Mouse (Mus musculus) midbrain, embryonic 12.5 days (tissue): Measurements from ENCODE around the gene Ube2d3. TPM values are rescaled to one million over a fixed set of nuclear protein-coding genes. Genes with fewer than 3 reads are reported as not detected.
"Not testable (repeated sequence)": the region's sequence is repeated elsewhere in the genome, so short reads cannot be mapped to it uniquely, and the experiment has no call there.

Experiments used
- ATAC-seq: fragments of 200-750 bp; cut with Nextera tagmentation; 2 replicates; pipeline ENCODE4 v1.8.0; 2017; ENCODE audit warnings: low read depth, moderate TSS enrichment, moderate library complexity; ENCODE audit not compliant: low FRiP score
- H3K27ac ChIP-seq: fragments of 300-500 bp; sonication (generic); replicated peaks from 2 replicates; pipeline ENCODE4 v1.5.1; 2016; ENCODE audit warnings: mild to moderate bottlenecking
- H3K27me3 ChIP-seq: fragments of 300-500 bp; sonication (generic); 2 replicates; pipeline ENCODE4 v1.6.1; 2016; ENCODE audit warnings: mild to moderate bottlenecking
- H3K36me3 ChIP-seq: fragments of 300-500 bp; sonication (generic); 2 replicates; pipeline ENCODE4 v1.6.1; 2016
- H3K4me1 ChIP-seq: fragments of 300-500 bp; sonication (generic); 2 replicates; pipeline ENCODE4 v1.6.1; 2016
- H3K4me2 ChIP-seq: fragments of 300-500 bp; sonication (generic); replicated peaks from 2 replicates; pipeline ENCODE4 v1.6.1; 2016; ENCODE audit warnings: mild to moderate bottlenecking, moderate library complexity
- H3K4me3 ChIP-seq: fragments of 300-500 bp; sonication (generic); 2 replicates; pipeline ENCODE4 v1.5.1; 2016; ENCODE audit warnings: mild to moderate bottlenecking
- H3K9ac ChIP-seq: fragments of 300-500 bp; sonication (generic); replicated peaks from 2 replicates; pipeline ENCODE4 v1.6.1; 2016; ENCODE audit warnings: mild to moderate bottlenecking, moderate library complexity
- H3K9me3 ChIP-seq: fragments of 300-500 bp; sonication (generic); 2 replicates; pipeline ENCODE4 v1.6.1; 2016; ENCODE audit warnings: mild to moderate bottlenecking
- WGBS: fragments of 180-500 bp; shearing (Covaris S2); methylation state at CpG from one replicate; pipeline ENCODE4 v1.1.7; 2016; 5-methylcytosine and 5-hydroxymethylcytosine counted together
- polyA plus RNA-seq: library from polyadenylated mRNA; unstranded; fragments of >200 nt; fragmentation: Nextera tagmentation; extraction: Ambion mirVana; gene quantifications from 2 replicates; pipeline ENCODE4 v1.2.1, GENCODE M21; 2016

The Ube2d3 gene
- polyA plus RNA-seq, 1 experiment from 2014 or later = 504 TPM

DNA sequence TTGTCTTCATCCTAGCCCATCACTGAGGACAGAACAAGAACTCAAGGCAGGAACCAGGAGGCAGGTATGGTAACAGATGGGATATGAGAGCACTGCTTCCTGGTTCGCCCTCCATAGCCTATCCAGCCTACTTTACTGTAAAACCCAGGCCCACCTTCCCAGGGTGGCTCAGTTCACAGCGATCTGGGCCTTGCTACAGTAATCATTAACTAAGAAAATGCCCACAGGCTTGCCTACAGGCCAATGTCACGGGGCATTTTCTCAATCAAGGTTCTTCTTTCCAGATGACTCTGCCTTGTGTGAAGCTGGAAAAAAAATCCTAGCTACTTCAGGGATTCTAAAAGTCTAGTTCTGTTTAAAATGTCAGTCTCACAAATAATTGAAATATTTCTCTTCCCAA, 43.7 kb downstream of the Ube2d3 start:
- ATAC-seq = no peak
- Histone ChIP-seq H3K36me3 (no peaks in the 10 kb centered on the region), H3K9ac (no peak overlapping the region), H3K27me3 (peaks cover 5% of the 10 kb centered on the region; the same call in 1 of the 2 replicates), H3K4me2 (no peak overlapping the region), H3K9me3 (no peaks in the 10 kb centered on the region), H3K27ac (no peak overlapping the region), H3K4me1 (peaks cover 8% of the 10 kb centered on the region; the same call in 1 of the 2 replicates), H3K4me3 (no peak overlapping the region)
- 86% methylated on average over 3 of the region's 3 CpGs for WGBS

DNA sequence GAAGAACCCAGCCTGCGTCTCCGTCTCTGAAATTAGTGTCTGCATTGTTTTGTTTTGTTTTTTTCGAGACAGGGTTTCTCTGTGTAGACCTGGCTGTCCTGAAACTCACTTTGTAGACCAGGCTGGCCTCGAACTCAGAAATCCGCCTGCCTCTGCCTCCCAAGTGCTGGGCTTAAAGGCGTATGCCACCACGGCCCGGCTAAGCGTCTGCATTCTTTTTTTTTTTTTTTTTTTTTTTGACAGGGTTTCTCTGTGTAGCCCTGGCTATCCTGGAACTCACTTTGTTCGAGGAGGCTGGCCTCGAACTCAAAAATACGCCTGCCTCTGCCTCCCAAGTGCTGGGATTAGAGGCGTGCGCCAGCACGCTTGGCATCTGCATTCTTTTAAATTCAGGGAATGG, 46.7 kb downstream of the Ube2d3 start:
- peak overlapping the region; percentile 97 for H3K4me2 ChIP-seq
- not testable (repeated sequence) for H3K9ac ChIP-seq, H3K4me1 ChIP-seq, H3K27me3 ChIP-seq, H3K9me3 ChIP-seq, H3K27ac ChIP-seq, ATAC-seq, H3K36me3 ChIP-seq
- H3K4me3 ChIP-seq = peak overlapping the region; percentile 57; the same call in 1 of the 2 replicates
- 91% methylated on average over 15 of the region's 15 CpGs for WGBS

DNA sequence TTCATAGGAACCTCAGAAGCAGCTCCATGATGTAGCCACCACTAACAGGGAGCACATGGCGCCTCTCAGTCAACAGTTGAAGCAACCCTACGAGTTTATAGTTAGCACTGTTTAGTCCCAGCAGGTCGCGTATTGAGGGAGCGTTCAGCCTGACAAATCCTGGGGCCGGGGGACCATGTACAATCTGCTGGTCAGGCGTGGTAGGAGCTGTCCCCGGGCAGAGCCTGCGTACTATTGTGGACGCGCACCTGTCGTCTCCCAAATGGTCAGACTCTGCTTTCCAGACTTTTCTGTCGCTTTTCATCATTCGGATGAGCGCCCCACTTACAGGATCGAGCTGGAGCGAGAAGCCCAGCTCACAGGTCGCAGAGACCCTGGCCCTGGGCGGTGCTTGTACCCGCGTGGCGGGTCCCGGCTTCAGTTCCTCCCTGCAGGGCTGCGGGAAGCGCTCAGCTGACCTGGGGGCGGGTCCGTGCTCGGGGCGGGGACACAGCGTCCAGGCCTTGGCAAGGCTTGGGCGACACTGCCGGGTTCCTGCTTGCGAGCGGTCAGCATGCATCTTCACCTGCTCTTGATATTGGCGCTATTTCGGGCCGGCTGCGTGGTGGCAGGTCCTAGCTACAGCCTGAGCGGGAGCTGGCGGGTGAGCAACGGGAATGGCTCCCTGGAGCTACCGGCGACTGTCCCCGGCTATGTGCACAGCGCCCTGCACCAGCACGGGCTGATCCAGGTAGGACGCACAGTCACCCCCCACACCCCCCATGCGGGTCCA, 47.4 kb downstream of the Ube2d3 start, which contains the start of gene Manba:
TSS of gene Manba (plus strand) at position 484 of the 772 bp plus-strand sequence.
- ATAC-seq = peak; percentile 95
- Histone ChIP-seq H3K36me3 (no peaks in the 10 kb centered on the region), H3K4me3 (peak within 1 kb of the TSS; percentile 57), H3K4me1 (peaks cover 8% of the 10 kb centered on the region; the same call in 1 of the 2 replicates), H3K9me3 (no peaks in the 10 kb centered on the region), H3K27ac (no peak within 1 kb of the TSS), H3K27me3 (peaks cover 5% of the 10 kb centered on the region; the same call in 1 of the 2 replicates), H3K4me2 (peak within 1 kb of the TSS; percentile 97), H3K9ac (peak within 1 kb of the TSS; percentile 64)
- WGBS = 2% methylated on average over 46 of the region's 48 CpGs

DNA sequence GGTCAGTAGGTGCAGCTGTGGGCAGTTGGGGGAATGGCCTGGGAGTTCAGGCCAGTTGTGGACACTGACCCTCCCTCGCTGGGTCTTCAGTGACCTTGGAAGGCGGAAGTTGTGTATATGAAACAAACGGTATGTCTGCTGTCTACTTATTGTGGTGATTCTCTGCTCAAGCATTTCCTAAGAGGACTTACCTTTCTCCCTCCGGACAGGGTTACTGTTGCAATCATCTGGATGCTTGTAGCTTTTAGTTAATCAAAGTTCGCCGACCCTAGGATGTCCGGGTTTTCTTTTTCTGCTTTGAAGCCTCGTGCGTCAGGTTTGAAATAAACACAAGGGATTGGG, 47.9 kb downstream of the Ube2d3 start:
- Histone ChIP-seq H3K36me3 (no peaks in the 10 kb centered on the region), H3K9ac (peak overlapping the region; percentile 64), H3K4me2 (peak overlapping the region; percentile 97), H3K27ac (no peak overlapping the region), H3K9me3 (no peaks in the 10 kb centered on the region), H3K4me1 (peaks cover 8% of the 10 kb centered on the region; the same call in 1 of the 2 replicates), H3K27me3 (peaks cover 5% of the 10 kb centered on the region; the same call in 1 of the 2 replicates), H3K4me3 (peak overlapping the region; percentile 57)
- ATAC-seq = no peak
- 18% methylated on average over 9 of the region's 9 CpGs for WGBS

DNA sequence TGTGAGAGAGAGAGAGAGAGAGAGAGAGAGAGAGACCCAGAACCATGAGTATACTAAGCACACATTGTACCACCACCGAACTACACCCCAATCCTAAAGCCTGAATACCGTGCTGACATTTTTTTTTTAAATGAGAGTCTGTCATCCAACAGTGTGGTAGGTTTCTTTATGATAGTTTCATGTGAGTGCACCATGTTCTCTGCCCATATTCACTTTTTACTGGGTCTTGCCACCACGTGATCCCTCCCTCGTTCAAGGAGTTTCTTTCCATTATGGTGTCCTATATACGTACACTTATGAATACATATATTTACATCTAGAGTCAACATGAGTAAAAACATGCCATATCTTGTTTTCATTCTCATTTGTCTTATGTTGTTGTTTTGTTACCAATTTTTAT, 48.4 kb downstream of the Ube2d3 start:
- peak overlapping the region; percentile 97 for H3K4me2 ChIP-seq
- ATAC-seq = no peak
- H3K4me1 ChIP-seq = peaks cover 8% of the 10 kb centered on the region; the same call in 1 of the 2 replicates
- no peaks in the 10 kb centered on the region for H3K9me3 ChIP-seq
- H3K27ac ChIP-seq = no peak overlapping the region
- no peaks in the 10 kb centered on the region for H3K36me3 ChIP-seq
- H3K9ac ChIP-seq = no peak overlapping the region; the same call in 1 of the 2 replicates
- peaks cover 5% of the 10 kb centered on the region; the same call in 1 of the 2 replicates for H3K27me3 ChIP-seq
- H3K4me3 ChIP-seq = peak overlapping the region; percentile 57; the same call in 1 of the 2 replicates
- 81% methylated on average over 5 of the region's 5 CpGs for WGBS

DNA sequence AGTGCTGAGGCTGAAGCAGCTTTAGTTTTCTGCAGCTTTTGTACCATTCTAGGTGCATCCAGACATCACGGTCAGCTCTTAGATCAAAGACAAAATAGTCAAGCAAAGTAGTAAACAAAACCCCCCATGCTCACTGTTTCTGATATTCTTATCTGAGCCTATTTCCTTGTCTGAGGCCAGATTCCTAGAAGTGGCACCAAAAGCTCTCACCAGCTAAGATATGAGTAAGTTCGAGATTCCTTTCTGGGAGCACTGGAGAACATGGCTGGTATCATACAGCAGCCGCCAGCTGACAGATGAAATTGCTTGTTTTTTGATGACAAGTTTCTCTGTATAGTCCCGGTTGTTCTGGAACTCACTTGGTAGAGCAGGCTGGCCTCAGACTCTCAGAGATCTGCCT, 49.9 kb downstream of the Ube2d3 start:
- H3K36me3 ChIP-seq = no peaks in the 10 kb centered on the region
- H3K27ac ChIP-seq = no peak overlapping the region
- no peaks in the 10 kb centered on the region for H3K9me3 ChIP-seq
- no peak overlapping the region for H3K9ac ChIP-seq
- H3K4me2 ChIP-seq = no peak overlapping the region
- ATAC-seq = no peak
- no peak overlapping the region for H3K4me3 ChIP-seq
- peaks cover 8% of the 10 kb centered on the region; the same call in 1 of the 2 replicates for H3K4me1 ChIP-seq
- 88% methylated on average over 4 of the region's 4 CpGs for WGBS
- peaks cover 5% of the 10 kb centered on the region; the same call in 1 of the 2 replicates for H3K27me3 ChIP-seq

DNA sequence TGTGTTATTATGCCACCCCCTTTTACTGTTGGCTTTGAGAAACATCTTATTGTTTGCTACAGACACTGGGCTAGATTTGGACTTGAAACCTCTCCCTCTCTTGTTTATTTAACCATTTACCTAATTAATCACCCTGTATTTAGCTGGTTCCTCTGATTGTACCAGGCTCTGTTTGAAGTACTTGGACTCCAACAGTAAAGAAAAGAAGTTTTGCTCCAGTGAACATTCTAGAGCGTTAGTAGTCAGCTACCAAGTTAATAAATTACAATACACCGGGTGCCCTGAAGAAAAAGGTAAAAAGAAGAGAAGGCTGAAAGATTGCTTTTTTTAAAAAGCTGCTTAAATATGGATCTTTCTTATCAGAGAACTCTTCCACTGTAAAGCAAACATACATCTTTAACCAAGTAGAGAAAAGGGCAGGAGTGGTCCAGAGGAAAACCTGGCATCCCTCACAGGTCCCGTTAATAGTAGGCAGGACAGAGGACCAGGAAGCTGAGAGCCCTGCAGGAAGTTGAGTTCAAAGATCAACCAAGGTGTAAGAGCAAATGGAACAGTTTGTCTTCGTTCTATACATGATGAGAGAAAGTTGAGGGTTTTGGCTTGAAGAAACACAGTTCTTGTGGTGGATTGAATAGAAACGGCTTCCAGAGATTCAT, 52.0 kb downstream of the Ube2d3 start:
- 86% methylated on average over 5 of the region's 5 CpGs for WGBS
- H3K27me3 ChIP-seq = no peaks in the 10 kb centered on the region; the same call in 1 of the 2 replicates
- H3K4me3 ChIP-seq = no peak overlapping the region
- no peak for ATAC-seq
- no peaks in the 10 kb centered on the region for H3K36me3 ChIP-seq
- H3K4me2 ChIP-seq = no peak overlapping the region
- no peak overlapping the region for H3K9ac ChIP-seq
- no peaks in the 10 kb centered on the region for H3K9me3 ChIP-seq
- H3K27ac ChIP-seq = no peak overlapping the region
- peaks cover 7% of the 10 kb centered on the region; the same call in 1 of the 2 replicates for H3K4me1 ChIP-seq

DNA sequence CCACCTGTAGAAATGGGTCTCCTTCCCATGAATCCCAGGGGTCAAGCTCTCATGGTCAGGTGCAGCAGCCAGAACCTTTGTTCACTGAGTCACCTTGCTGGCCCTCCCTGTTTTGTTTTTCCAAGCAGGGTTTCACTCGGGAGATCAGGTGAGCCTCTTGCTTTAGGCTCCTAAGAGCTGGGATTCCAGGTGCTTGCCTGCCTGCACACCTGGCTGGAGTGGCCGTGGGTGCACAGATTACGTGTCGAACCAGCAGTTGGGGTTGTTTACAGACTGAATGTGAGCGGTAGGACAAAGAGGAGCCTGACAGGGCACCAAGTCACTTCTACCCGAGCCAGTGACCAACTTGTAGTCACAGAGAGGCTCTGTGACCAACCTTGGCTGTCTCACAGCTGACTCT, 53.2 kb downstream of the Ube2d3 start:
- H3K9ac ChIP-seq = no peak overlapping the region
- no peak overlapping the region for H3K4me2 ChIP-seq
- no peak overlapping the region for H3K27ac ChIP-seq
- no peaks in the 10 kb centered on the region for H3K36me3 ChIP-seq
- no peak for ATAC-seq
- whole genome bisulfite sequencing = 87% methylated on average over 6 of the region's 6 CpGs
- no peaks in the 10 kb centered on the region for H3K27me3 ChIP-seq
- H3K4me3 ChIP-seq = no peak overlapping the region
- no peaks in the 10 kb centered on the region for H3K4me1 ChIP-seq
- no peaks in the 10 kb centered on the region for H3K9me3 ChIP-seq

DNA sequence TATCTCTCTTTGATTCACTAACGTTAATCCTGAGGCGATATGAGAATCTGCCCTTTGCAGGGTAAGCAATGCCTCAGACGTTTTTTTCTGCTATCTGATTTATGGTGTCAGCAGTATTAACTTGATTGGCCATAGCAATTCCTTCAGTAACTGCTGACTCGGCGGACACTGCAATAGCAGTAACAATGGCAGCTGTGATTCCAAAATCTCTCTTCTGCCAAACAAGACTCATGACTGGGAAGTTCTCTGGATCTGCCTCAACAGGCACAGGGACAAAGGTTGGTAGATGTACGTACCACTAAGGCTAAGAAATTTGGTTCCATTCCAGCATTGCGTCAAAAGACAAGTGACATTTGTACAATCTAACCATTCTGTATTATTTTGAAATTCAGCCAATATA, 55.4 kb downstream of the Ube2d3 start:
- not testable (repeated sequence) for H3K27ac ChIP-seq, ATAC-seq, H3K4me3 ChIP-seq, H3K4me2 ChIP-seq, H3K9ac ChIP-seq, H3K27me3 ChIP-seq, H3K36me3 ChIP-seq, H3K9me3 ChIP-seq, H3K4me1 ChIP-seq
- WGBS = 95% methylated on average over 7 of the region's 7 CpGs

DNA sequence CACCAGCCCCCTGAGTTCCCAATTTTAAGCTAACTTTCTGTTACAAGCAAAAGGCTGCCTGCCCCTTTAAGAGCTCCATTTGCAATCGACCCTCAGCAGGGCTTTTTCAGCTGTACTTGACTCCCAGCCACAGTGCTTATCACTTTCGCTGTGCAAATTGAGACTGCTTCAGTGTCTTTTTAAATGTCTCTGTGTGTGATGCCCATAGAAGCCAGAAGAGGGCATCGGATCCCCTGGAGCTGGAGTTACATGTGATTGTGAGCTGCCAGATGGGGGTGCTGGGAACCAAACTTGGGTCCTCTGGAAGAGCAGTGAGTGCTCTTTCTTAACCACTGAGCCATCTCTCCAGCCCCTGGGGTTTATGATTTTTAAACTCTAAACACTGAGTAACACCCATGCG, 60.0 kb downstream of the Ube2d3 start:
- not testable (repeated sequence) for H3K9ac ChIP-seq, H3K4me2 ChIP-seq, ATAC-seq, H3K36me3 ChIP-seq, H3K27ac ChIP-seq, H3K27me3 ChIP-seq, H3K4me3 ChIP-seq, H3K4me1 ChIP-seq, H3K9me3 ChIP-seq
- whole genome bisulfite sequencing = 85% methylated on average over 4 of the region's 4 CpGs

DNA sequence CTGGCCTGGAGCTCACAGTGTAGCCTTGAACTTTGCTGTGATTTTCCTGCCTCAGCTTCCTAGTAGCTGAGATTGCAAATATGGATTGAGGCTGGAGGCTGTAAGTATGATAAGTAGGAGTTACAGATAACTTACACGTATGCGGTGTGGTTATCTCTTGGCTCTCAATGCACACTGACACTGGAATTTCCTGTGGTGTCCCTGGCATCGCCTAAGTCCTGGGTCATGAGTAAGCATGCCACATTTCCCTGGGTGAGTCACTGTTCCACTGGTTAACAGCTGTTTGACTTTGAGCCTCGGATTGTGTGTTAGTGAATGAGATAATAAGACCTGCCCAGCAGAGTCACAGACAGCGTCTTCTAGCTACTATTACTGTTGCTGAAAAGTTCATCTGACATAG, 60.9 kb downstream of the Ube2d3 start:
- no peak for ATAC-seq
- Histone ChIP-seq H3K27ac (no peak overlapping the region), H3K4me2 (no peak overlapping the region), H3K9ac (no peak overlapping the region), H3K9me3 (no peaks in the 10 kb centered on the region), H3K4me1 (no peaks in the 10 kb centered on the region), H3K4me3 (no peak overlapping the region), H3K27me3 (no peaks in the 10 kb centered on the region), H3K36me3 (no peaks in the 10 kb centered on the region)
- 90% methylated on average over 5 of the region's 5 CpGs for WGBS

DNA sequence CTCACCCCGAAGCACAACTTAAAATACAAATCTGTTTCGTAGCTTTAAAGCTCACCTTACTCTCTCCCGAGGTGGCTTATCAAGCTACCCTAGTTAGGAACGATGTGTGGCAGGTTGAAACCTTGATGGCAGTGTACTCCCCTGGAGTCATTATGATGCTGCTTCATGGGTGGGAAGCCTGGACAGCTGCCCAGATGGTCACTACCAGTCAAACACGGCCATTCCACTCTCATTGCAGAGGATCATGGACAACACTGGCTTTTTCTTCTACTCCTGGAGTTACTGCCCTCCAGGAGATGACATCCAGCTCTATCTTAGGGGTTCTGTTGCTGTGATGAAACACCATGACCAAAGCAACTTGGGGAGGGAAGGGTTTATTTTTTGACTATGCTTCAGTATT, 65.2 kb downstream of the Ube2d3 start:
- Histone ChIP-seq H3K4me3 (no peak overlapping the region), H3K9ac (no peak overlapping the region), H3K4me1 (no peaks in the 10 kb centered on the region), H3K4me2 (no peak overlapping the region), H3K36me3 (no peaks in the 10 kb centered on the region), H3K9me3 (no peaks in the 10 kb centered on the region), H3K27me3 (no peaks in the 10 kb centered on the region), H3K27ac (no peak overlapping the region)
- WGBS = 90% methylated on average over 5 of the region's 5 CpGs
- ATAC-seq = no peak
